Mouse (Mus musculus) frontal cortex, postnatal 10 days (tissue): ENCODE results near the gene Zfp148.

ENCODE experiments used
- DNase-seq, 2 experiments: peaks; one replicate each; pipeline ENCODE4 v3.0.0; 2022; ENCODE audit warnings: low spot score in 2 of 2, mixed read lengths in 1 of 2

Gene Zfp148

GRCm38 (mm10) chr16:33529502-33530454, 149.1 kb downstream of the Zfp148 start:
- DNase-seq, result no peak

- no peak for DNase-seq
These were observed 150.5 kb downstream of the Zfp148 start for GRCm38 (mm10) chr16:33531184-33531583.

- DNase-seq, result no peak
These were observed 155.8 kb downstream of the Zfp148 start for GRCm38 (mm10) chr16:33536456-33536855.

- DNase-seq, result no peak
These were observed 157.0 kb downstream of the Zfp148 start for GRCm38 (mm10) chr16:33537499-33538225.

- DNase-seq, result no peak
These were observed 163.7 kb downstream of the Zfp148 start for GRCm38 (mm10) chr16:33544346-33544745.

GRCm38 (mm10) chr16:33545530-33545929, 164.9 kb downstream of the Zfp148 start:
- no peak for DNase-seq

GRCm38 (mm10) chr16:33553689-33554342, 173.2 kb downstream of the Zfp148 start:
- no peak for DNase-seq
